Mouse (Mus musculus): ENCODE results near the gene Grb10.

DNA sequence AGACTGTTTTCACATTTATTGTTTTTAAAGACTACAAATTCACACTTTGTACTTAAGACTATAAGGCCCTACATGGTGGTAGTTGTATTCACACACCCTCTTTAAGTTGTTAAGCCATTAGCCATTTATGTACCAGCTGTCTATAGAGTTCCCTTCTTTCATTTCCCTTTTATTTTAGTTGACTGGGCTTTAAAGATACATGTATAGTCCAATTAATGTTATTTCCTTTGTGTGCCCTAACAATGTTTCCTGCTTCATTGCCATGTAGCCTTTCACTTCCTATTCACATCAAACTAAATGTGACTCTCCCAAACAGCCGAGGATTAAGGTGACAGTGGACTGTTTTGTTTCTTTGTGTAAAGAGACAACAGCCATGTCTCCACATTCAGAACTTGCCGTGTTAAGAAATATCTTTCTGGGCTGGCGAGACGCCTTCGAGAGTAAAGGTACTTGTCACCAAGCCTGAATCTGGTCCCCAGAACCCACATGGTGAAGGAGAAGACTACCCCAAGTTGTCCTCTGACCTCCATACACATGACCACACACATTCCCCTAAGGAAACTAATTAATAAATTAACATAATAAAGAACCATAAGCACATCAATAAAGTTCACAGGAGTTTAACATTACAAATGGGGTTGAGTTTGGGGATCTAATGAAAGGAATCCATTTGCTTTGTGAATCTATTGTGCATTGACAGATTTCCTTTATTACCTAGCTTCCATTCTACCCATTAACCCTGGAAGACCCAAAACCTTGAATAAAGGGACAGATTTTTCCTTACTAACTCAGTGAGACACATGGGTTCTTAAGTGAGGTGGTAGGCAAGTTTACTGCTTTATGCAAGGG lies 97.4 kb downstream of the Grb10 start:
- TF ChIP-seq CTCF (IDR thresholded peaks at IDR 0.05; ENCODE audit: low read depth, low read length) (no peak), POLR2A (IDR thresholded peaks at IDR 0.05; ENCODE audit: extremely low read depth, insufficient read depth, low read length) (no peak)

All from liver, adult 2 months (tissue).